Mouse (Mus musculus) cortical plate, adult 2 months (tissue): ENCODE results near the gene Adamts18.

Source experiments
- CTCF ChIP-seq: fragments of 200-500 bp; IDR thresholded peaks from 2 replicates; pipeline ENCODE4 v1.5.1; 2011; ENCODE audit warnings: mild to moderate bottlenecking, control low read depth, low read length; ENCODE audit not compliant: insufficient read depth; ENCODE audit errors: extremely low read depth
- POLR2A ChIP-seq: fragments of 200-500 bp; IDR thresholded peaks from 2 replicates; pipeline ENCODE4 v1.6.1; 2011; ENCODE audit warnings: mild to moderate bottlenecking, low read length, control low read depth; ENCODE audit not compliant: insufficient read depth; ENCODE audit errors: extremely low read depth

DNA sequence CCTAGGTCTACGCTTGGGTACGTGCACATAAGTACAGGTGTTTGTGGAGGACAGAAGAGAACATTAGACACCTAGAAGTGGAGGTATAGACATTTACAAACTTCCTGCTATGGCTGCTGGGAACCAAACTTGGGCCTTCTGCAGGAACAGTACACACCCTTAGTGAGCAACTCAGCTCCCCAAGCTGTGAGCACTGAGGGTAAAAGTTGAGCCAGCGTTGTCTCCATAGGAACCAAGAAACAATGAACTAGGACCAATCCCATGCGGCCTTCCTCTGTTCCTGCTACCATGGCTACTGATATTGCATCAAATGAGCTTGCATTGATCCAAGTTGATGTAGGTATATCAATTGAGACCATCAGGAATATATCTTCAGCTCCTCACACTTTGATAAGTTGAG lies 183.5 kb downstream of the Adamts18 start:
- TF ChIP-seq CTCF (no peak), POLR2A (no peak)
